Mouse (Mus musculus): ENCODE results near the gene Tas2r115. TPM values are rescaled to one million over a fixed set of nuclear protein-coding genes. Genes with fewer than 3 reads are reported as not detected.

Gene Tas2r115
- not detected in 2 replicates for polyA plus RNA-seq (2012; ENCODE audit: low replicate concordance)

DNA sequence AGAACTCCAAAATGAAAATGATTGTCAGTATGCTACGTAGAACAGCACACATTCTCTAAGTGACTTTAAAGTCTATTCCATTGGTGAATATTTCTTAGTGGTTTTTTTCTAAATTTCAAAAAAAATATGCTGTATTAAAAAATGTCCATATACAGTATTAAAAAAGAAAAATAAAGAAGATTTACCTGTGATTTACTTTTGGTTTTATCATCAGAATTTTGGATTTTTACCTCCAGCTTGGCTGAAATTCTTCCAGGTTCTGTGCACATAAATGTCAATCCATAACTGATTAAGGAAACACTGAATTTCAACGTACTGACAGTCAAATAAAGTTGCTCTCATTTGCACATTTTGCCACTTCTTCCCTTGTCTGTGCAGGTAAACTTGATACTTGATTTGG, at the start of gene Tas2r115:
TSS of gene Tas2r115 (minus strand) at position 101 of the 400 bp plus-strand sequence.

DNA sequence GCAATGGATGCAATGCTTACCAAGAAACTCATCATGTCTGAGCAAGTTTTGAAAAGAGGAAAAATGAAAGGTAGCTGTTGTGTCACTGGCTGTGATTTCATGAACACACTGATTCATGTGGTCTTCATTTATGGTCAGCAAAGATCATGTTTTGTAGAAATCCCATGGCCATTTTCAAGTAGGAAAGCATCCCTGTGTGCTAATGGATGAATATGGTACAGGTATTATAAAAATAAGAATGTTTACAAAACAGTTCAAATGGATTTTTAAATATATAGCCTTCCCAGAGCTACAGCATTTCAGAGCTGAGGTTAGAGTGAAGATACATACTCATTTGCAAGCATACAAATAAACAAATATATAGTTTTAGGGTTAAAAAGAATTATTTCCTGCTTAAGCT, 40.2 kb upstream of the Tas2r115 start, which contains the start of gene Tas2r136:
TSS of gene Tas2r136 (minus strand) at position 101 of the 400 bp plus-strand sequence.

DNA sequence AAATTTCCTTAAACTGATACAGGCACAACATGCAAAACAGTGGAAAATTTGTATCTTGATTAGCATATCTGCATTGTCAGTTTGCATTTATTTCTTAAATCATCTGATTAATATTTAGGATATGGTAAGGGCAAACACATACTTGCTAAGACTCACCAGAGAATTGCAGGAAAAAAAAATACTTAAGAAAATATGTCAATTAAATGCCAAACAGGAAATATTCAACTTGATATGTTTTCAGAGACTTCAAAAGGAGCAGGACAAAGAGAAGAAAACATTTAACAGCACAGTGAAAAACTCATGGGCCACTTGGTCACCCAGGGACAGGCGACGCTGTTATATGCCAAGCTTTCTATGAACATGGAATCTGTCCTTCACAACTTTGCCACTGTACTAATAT, 24.0 kb upstream of the Tas2r115 start, which contains the start of gene Tas2r102:
TSS of gene Tas2r102 (plus strand) at position 301 of the 400 bp plus-strand sequence.

DNA sequence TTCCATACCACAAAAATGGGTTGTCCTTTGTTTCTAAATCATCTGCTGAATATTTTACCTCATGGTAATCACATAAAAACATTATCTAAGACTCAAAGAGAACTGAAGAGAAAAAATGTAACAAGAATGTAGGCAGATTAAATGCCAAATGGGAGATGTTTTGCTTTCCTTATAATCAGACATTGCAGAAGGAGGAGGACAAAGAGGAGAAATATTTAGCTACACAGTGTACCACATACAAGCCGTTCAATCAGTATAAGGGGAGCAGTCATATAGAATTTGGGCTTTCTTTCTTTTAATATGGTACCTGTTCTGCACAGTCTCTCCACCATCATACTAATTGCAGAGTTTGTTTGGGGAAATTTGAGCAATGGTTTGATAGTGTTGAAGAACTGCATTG, 16.6 kb upstream of the Tas2r115 start, which contains the start of gene Tas2r124:
TSS of gene Tas2r124 (plus strand) at position 301 of the 400 bp plus-strand sequence.

DNA sequence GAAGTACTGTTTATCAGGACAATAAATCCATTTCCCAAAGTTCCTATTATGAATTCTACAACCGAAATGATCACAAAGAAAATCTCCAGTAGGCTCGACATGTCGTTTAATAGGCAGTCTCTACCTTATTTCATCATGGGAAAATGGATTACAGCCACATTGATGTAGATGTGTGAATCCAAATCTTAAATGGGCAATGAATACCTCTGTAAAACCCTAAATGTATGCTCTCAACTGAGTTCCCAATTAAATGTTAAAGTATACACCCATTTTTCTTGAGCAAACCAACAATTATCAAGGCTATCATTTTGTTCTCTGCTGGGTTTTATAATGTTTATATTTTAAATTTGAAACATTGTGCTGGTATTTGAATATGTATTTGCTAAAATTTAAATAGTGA, 26.0 kb downstream of the Tas2r115 start, which contains the start of gene Tas2r122:
TSS of gene Tas2r122 (minus strand) at position 101 of the 400 bp plus-strand sequence.

GRCm38 (mm10) chr6:132700907-132701306, 36.9 kb downstream of the Tas2r115 start, which contains the start of gene Tas2r121:
Gene Tas2r121 (minus strand): TSS chr6:132701007.

Other genes with a start within 250 kb of the Tas2r115 start
- gene Prh1, start 168.2 kb downstream of the Tas2r115 start, polyA plus RNA-seq (2012; ENCODE audit: low replicate concordance), result not detected in 2 replicates
- not detected in 2 replicates for gene Prp2, start 142.1 kb downstream of the Tas2r115 start, polyA plus RNA-seq (2012; ENCODE audit: low replicate concordance)
- gene A630073D07Rik, start 86.5 kb downstream of the Tas2r115 start, polyA plus RNA-seq (2012; ENCODE audit: low replicate concordance), result not detected in 2 replicates
- not detected in 2 replicates for gene Tas2r120, start 81.1 kb downstream of the Tas2r115 start, polyA plus RNA-seq (2012; ENCODE audit: low replicate concordance)
- not detected in 2 replicates for gene Tas2r121, start 37.0 kb downstream of the Tas2r115 start, polyA plus RNA-seq (2012; ENCODE audit: low replicate concordance)
- not detected in 2 replicates for gene Tas2r122, start 26.1 kb downstream of the Tas2r115 start, polyA plus RNA-seq (2012; ENCODE audit: low replicate concordance)
- gene Tas2r124, start 16.7 kb upstream of the Tas2r115 start, polyA plus RNA-seq (2012; ENCODE audit: low replicate concordance), result not detected in 2 replicates
- gene Tas2r102, start 24.1 kb upstream of the Tas2r115 start, polyA plus RNA-seq (2012; ENCODE audit: low replicate concordance), result not detected in 2 replicates
- not detected in 2 replicates for gene Tas2r136, start 40.1 kb upstream of the Tas2r115 start, polyA plus RNA-seq (2012; ENCODE audit: low replicate concordance)
- not detected in 2 replicates for gene Tas2r117, start 64.8 kb upstream of the Tas2r115 start, polyA plus RNA-seq (2012; ENCODE audit: low replicate concordance)
- gene Tas2r123, start 109.1 kb upstream of the Tas2r115 start, polyA plus RNA-seq (2012; ENCODE audit: low replicate concordance), result not detected in 2 replicates
- not detected in 2 replicates for gene Tas2r116, start 117.4 kb upstream of the Tas2r115 start, polyA plus RNA-seq (2012; ENCODE audit: low replicate concordance)
- not detected in 2 replicates for gene Tas2r110, start 130.0 kb upstream of the Tas2r115 start, polyA plus RNA-seq (2012; ENCODE audit: low replicate concordance)
- gene Tas2r113, start 155.0 kb upstream of the Tas2r115 start, polyA plus RNA-seq (2012; ENCODE audit: low replicate concordance), result not detected in 2 replicates
- gene Tas2r125, start 171.6 kb upstream of the Tas2r115 start, polyA plus RNA-seq (2012; ENCODE audit: low replicate concordance), result not detected in 2 replicates
- not detected in 2 replicates for gene Tas2r129, start 213.1 kb upstream of the Tas2r115 start, polyA plus RNA-seq (2012; ENCODE audit: low replicate concordance)
- not detected in 2 replicates for gene Tas2r131, start 219.9 kb upstream of the Tas2r115 start, polyA plus RNA-seq (2012; ENCODE audit: low replicate concordance)
- not detected in 2 replicates for gene Tas2r109, start 242.9 kb upstream of the Tas2r115 start, polyA plus RNA-seq (2012; ENCODE audit: low replicate concordance)